Mouse (Mus musculus) heart, postnatal 25 days (tissue): ENCODE measurements at regions not wholly inside any gene's neighbourhood (a gene's known extent, or its start where the extent isn't known, plus 50 kb on each side); places are given as distances from the start of the nearest gene placed in this dataset.
A peak's percentile ranks its signal among the peaks of the same experiment; 100 is the strongest.

ENCODE experiments used
- DNase-seq: peaks from one replicate; pipeline ENCODE4 v3.0.0; 2022; ENCODE audit warnings: low spot score
- intact Hi-C: fragments of 180-260 bp; cut with DNase I; formaldehyde crosslinking; loops from one replicate; pipeline ENCODE4 v1.15.1; 2025

DNA sequence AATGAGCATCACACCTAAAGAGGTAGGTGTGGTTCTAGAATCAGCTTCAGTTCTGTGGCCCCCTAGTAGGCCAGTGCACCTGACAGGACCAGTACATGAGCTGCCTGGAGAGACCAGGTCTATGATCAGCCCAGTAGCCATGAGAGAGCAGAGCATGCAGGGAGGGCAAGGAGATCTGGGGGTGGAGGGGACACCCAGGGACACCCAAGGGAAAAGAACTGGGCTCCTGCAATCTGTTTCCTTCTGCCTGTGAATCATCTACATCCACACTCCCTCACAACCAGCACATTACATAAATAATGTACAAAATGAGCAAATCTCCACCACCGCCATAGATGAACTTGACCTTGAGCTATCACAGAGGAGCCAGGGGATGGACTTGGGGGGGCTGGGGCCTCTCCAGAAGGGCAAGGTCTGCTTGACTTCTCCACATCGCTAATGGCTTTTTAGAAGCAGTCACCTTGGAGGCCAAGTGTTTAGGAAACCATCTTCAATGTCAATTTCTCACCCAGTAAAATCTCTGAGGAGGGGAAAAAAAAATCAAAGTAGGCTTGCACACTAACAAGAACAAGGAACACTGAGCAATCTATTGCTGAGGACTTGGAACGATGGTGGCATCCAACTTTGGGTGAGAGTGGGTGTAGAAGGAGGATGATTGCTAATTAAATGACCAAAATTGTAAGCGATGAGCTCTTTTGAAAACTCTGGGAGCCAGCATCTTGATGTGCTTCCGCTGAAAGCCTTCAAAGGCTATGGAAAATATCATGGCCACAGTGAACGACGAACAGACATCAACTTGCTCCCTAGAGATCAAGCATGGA lies 101.4 kb upstream of the Selenok start:
- intact Hi-C loops: no loop called here
- DNase-seq: no peak

DNA sequence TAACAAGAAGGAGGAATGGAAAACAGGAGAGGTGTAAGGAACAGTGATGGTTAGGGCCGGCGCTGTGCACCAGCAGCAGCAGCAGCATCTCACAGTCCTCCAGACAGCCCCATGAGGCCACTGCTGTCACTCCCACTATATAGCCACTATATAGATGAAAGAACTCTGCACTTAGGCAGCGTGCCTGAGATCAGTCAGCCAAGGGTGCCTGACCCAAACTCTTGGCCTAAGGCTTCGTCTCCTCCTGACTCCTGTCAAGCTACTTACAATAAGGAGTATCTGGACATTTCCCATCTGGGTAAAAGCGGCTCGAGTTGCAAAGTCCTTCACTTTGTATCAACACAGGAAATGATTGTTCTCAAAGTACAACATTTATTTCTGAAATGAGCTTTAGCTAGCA lies 100.8 kb upstream of the Selenok start:
- no peak for DNase-seq
- intact Hi-C loops: no loop called here

DNA sequence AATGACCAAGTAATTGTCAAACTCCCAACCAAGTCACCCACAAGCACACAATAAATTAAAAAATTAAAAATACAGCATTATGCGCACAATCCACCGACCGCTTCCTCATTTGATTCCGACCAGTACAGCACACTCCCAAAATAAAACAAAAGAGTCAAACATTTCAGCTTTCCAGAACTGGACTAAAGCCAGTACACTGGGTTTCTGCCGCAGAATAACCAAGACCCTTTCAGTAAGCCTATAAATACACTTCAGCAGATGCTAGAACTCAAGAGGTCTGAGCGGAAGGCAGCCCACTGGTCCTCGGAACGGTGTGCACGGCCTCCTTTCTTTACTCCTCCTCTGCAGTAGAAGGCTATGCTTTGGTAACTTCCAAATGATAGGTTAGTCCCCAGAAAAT lies 98.2 kb upstream of the Selenok start:
- no peak for DNase-seq
- intact Hi-C loops: no loop called here

DNA sequence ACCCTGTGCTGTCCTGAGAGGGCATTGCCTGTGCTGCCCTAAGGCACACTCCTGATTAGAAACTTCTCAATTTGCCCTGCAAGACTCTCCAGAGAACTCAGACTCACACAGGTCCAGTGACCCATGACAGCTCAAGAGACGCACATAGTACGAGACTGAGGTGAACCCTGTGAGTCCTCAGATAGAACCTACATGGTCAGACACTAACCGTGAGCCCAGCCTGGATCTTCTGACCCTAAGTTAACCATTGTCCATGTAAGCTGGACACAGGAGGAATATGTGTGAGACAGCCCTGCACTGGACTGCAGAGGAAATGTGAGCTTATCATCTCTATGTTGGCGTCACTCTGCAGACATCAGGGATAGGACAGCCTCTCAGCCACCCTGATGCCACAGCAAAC lies 91.4 kb upstream of the Selenok start:
- DNase-seq: no peak
- intact Hi-C loops: no loop called here

DNA sequence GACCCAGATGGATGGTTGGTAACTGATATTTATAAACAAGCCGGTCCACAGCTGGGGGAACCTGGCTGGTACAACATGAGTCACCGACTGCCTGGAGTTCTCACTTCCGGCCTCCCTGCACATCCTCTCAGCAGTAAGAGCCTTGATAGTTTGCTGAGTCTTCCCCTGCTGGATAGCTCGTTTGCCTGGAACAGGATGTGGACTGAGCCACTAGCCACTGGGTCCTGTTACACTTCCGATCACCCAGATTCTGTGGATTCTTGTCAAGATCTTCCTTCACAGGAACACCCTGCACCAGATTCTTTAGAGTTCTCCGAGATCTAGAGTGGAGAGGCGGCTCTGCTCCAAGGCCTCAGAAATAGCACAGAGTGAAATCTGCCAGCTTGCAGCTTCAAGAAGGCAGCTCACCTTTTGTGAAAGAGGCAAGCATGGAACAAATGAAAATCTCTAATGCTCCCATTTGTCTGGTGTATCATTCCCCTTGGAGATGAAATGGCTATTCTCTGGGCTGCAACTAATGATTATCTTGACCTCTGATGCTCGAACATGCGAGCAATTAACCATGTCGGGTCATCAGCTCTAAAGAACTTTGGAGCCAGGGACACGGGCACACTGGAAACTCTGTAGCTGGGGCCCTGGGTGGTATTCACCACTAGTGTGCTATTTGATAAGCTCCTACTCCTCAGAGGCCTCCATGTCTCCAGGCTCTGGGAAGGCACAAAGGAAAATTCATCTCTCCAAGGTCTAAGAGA lies 90.3 kb upstream of the Selenok start:
- intact Hi-C loops: no loop called here
- no peak for DNase-seq

DNA sequence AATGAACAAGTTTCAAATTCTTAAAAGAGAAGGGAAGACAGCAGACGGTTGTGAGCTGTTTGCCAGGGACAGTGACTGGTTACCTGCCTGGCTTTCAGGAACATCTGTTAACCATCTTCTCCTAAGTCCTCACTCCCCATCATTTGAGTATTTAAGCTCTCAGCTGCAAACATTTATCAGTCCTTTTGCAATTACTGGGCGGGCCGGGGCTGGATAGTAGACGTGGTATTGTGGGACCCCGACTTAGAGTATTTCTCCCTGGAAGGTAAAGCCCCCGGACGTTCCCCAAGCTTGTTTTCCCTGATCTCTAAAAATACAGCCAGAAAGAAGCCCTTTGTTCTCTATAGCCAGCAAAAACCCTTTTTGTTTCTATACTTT lies 89.7 kb upstream of the Selenok start:
- intact Hi-C loops: no loop called here
- no peak for DNase-seq

DNA sequence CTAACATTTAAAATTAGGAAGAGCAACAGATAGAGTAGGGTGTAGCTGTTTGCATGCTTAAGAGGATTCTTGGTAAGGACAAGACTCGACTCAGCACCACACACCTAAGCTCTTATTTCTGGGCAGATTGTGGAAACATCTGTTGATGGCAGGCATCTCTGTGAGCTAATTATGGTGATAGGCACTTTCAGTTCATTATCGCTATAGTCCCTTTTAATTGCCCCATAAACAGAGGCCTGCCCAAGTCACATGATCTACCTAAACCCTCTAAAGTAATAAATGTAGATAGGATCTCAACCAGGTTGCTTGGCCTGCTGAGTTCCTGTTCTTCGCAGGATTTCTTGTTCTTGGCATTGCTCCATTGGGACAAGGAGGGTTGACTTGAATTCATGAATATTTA lies 88.8 kb upstream of the Selenok start:
- intact Hi-C loops: no loop called here
- no peak for DNase-seq

DNA sequence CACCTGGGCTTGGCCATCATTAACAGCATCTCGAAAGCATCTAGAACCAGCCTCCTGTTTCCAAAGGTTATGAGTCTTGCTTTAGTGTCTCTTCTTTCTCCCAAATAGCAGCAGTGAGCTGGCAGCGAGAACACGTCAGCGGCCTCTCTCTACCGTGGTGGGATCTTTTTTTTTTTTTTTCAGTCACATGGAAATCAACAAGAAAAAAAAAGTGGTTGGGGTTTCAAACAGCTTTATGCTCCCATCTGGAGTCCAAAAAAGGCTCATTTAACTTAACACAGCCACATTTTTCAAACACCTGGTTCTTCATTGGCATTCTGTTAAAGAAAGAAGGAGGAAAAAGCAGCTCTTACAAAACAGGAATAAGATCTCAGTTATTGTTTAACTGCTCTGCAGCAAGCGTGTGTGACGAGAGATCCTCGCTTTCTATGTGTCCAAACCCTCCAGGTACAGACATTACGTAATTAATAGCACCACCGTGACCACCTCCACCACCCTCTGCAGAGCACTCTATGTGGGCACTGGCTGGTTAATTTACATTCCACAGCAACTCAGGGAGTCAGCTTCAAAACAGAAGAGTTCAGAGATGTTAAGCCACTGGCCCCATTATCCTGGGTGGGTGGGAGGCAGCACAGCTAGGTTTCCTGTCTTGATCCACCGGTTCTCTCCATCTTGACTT lies 85.3 kb upstream of the Selenok start:
- no peak for DNase-seq
- intact Hi-C loops: no loop called here

DNA sequence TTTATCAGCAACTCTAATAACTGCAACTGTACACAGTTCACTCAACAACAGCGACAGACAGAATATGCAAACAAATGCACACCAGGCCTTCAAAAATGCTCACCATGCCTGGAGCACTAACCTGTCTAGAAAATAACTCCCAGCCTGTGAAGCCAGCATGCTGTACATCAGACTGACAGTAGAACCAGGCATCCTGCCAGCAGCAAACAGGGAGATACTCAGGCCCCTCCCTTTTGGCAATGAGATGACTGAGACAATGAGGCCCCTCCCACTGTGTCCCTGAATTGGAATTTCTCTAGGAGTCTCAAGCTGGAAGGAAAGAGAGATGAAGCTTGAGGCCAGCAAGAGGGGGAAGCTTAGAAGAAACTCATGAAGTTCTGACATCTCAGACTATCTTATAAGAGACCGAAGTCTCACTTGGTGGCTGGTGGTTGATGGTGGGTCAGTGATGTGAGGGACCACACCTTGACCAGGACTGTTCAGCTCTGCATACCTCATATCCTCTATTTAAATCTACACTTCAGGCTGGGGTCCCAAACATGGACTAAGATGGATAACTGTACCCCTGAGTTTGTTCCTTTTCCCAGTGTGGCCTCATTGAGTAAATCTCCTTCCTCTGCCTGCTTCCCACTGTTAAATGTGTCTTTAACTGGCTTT lies 72.6 kb upstream of the Selenok start:
- peak; percentile 12 for DNase-seq
- intact Hi-C loops: no loop called here

DNA sequence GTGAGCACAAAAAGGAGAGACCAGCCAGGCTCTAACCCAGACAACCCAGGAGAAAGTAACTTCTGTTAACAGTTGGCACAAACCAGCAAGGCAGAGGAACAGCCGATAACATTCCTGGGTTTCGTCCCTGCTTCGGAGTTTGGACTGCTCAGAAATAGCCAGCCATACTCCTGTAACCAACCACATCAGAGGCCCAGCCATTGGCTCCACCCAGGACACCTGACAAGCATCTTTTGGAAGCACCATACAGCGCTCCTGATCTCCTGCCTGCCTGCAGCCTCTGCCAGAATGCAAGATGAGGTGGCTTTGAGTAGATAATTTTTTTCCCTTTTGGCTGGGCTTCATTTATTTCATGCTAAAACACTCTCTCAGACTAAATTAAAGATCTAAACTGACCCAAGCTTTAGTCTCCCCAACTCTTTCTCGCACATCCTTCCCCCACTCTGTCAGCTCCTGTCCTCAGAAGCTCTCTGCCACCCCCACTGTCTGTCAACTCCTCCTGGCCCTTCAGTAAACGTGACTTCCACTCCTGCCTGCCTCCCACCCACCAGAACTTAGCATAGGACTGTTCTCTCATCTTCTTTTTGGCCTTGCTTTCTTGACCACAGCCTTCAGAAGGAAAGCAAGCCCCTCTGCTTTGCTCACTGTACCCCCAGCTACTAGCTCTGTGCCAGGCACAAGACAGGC lies 72.0 kb upstream of the Selenok start:
- intact Hi-C loops: no loop called here
- no peak for DNase-seq

DNA sequence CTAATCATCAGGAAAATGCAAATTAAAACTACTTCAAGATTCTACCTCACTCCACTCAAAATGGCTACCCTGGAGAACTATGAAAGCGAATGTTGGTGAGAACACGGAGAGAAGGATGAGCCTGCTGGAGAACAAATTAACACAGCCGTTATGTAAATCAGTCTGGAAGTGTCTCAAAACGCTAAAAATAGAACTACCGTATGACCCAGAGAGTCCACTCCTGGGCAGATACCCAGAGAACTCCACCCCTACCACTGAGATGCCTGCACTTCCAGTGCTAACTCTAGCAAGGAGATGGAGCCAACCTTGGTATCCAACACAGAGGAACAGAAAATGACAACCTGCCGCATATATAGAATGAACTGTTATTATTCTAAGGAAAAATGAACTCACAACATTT lies 67.2 kb upstream of the Selenok start:
- intact Hi-C loops: no loop called here
- no peak for DNase-seq

DNA sequence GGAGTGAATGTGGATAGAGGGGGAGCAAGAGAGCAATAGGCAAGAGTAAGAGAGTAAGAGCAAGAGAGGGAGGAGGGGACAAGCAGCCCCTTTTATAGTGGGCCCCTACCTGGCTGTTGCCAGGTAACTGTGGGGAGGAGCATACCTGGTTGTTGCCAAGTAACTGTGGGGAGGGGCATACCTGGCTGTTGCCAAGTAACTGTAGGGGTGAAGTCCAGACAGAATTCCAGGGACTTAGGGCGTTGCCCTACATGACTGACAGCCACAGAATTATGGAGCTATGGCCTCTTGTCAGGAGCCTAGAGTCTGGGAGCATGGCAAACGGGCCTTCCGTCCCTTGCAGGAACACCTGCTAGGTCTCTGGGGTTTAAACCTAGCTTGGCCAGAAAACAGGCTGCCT lies 64.5 kb upstream of the Selenok start:
- intact Hi-C loops: no loop called here
- no peak for DNase-seq

DNA sequence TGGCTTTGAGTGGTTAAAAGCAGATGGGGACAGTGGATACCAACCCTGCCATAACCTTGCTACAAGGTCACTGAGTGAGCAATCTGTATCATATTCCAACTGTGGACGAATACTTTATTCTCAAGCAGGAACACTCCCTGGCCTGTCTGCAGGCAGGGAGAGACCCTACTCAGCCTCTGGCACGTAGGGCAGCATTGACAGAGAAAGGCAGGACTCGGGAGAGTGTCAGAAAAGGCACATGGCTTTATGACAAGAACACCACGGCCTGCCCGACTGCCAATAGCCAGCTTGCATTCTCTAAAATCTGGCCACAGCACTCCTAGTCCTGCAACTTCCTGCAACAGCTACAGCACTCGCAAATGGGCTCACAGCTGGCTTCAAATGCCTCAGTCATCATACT lies 63.3 kb upstream of the Selenok start:
- no peak for DNase-seq
- intact Hi-C loops: no loop called here

DNA sequence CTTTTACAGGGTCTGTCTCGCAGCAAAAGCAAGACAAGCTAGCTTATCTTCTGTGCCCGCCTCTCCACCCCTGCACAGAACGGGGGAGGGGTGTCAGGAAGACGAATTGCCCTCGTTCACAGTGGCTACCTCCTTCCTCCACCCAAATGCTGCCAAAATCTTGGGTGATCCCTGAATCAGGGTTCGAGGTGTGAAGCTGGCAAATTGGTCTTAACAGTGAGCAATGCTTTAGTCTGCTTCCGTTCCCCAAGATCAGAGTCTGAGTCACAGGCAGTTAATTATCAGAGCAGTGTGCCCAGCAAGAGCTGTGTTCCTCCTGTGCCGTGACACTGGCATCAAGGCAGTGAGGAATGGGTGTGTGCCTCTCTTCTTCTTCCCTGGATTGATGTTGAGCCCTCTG lies 58.4 kb upstream of the Selenok start:
- intact Hi-C loops: no loop called here
- DNase-seq: no peak
